Mouse (Mus musculus) embryonic facial prominence, embryonic 12.5 days (tissue): ENCODE measurements around the gene Slc9a6. TPM values are rescaled to one million over a fixed set of nuclear protein-coding genes. Genes with fewer than 3 reads are reported as not detected.

Experiments used
- ATAC-seq: fragments of 200-750 bp; cut with Nextera tagmentation; 2 replicates; pipeline ENCODE4 v1.8.0; 2017; ENCODE audit not compliant: insufficient number of reproducible peaks, insufficient read depth, low FRiP score, low TSS enrichment
- H3K27ac ChIP-seq: fragments of 300-500 bp; sonication (generic); 2 replicates; pipeline ENCODE4 v1.5.1; 2016; ENCODE audit warnings: mild to moderate bottlenecking
- H3K27me3 ChIP-seq: fragments of 300-500 bp; sonication (generic); 2 replicates; pipeline ENCODE4 v1.6.1; 2016; ENCODE audit warnings: mild to moderate bottlenecking, moderate library complexity
- H3K36me3 ChIP-seq: fragments of 300-500 bp; sonication (generic); 2 replicates; pipeline ENCODE4 v1.6.1; 2016; ENCODE audit warnings: mild to moderate bottlenecking
- H3K4me1 ChIP-seq: fragments of 300-500 bp; sonication (generic); 2 replicates; pipeline ENCODE4 v1.6.1; 2016
- H3K4me2 ChIP-seq: fragments of 300-500 bp; sonication (generic); replicated peaks from 2 replicates; pipeline ENCODE4 v1.6.1; 2016; ENCODE audit warnings: mild to moderate bottlenecking, moderate library complexity
- H3K4me3 ChIP-seq: fragments of 300-500 bp; sonication (generic); 2 replicates; pipeline ENCODE4 v1.5.1; 2016; ENCODE audit warnings: mild to moderate bottlenecking
- H3K9ac ChIP-seq: fragments of 300-500 bp; sonication (generic); 2 replicates; pipeline ENCODE4 v1.6.1; 2016; ENCODE audit warnings: mild to moderate bottlenecking, moderate library complexity
- H3K9me3 ChIP-seq: fragments of 300-500 bp; sonication (generic); 2 replicates; pipeline ENCODE4 v1.6.1; 2016; ENCODE audit warnings: mild to moderate bottlenecking, moderate library complexity
- WGBS: fragments of 180-500 bp; shearing (Covaris S2); methylation state at CpG from one replicate; pipeline ENCODE4 v1.1.7; 2016; 5-methylcytosine and 5-hydroxymethylcytosine counted together
- microRNA-seq: library from miRNA; unstranded; fragments of <30 nt; microRNA quantifications from one replicate; pipeline ENCODE4, GENCODE M21; 2017
- polyA plus RNA-seq: library from polyadenylated mRNA; unstranded; fragments of >200 nt; fragmentation: Nextera tagmentation; extraction: Ambion mirVana; gene quantifications from 2 replicates; pipeline ENCODE4 v1.2.1, GENCODE M21; 2016

Slc9a6 gene
- polyA plus RNA-seq, 1 experiment from 2014 or later, result 18.0 TPM

DNA sequence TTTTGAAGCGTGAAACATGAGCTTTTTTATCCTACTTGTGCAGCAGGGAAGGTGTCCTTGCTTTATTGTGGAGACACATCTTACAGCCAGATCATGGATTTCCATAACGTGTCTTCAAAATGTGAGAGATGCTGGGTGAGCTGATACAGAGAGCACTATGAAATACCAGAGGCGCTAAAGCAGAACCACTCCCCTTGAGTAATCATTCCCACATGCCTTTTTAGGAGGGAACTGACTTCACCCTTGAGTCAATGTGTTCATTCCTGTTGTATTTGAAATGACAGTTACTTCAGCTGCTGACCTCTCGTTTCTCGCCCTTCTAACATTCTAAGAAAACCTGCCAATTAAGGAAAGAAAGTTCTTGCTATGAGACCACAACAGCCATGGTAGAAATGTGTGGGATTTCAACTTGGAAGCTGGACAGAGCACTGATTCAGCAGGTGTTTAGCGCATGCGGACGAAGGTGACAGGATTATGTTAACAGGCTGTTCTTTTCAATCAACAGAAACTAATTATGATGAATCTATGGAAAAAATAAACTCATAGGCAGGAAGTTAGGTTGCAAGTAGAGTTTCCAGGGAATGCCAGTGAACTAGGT, 94.5 kb downstream of the Slc9a6 start:
- Histone ChIP-seq H3K27me3 (no peaks in the 10 kb centered on the region), H3K27ac (no peak overlapping the region), H3K36me3 (no peaks in the 10 kb centered on the region), H3K4me1 (no peaks in the 10 kb centered on the region), H3K9ac (no peak overlapping the region), H3K4me2 (no peak overlapping the region), H3K9me3 (no peaks in the 10 kb centered on the region), H3K4me3 (no peak overlapping the region)
- WGBS, result 63% methylated on average over 8 of the region's 8 CpGs
- no peak for ATAC-seq

DNA sequence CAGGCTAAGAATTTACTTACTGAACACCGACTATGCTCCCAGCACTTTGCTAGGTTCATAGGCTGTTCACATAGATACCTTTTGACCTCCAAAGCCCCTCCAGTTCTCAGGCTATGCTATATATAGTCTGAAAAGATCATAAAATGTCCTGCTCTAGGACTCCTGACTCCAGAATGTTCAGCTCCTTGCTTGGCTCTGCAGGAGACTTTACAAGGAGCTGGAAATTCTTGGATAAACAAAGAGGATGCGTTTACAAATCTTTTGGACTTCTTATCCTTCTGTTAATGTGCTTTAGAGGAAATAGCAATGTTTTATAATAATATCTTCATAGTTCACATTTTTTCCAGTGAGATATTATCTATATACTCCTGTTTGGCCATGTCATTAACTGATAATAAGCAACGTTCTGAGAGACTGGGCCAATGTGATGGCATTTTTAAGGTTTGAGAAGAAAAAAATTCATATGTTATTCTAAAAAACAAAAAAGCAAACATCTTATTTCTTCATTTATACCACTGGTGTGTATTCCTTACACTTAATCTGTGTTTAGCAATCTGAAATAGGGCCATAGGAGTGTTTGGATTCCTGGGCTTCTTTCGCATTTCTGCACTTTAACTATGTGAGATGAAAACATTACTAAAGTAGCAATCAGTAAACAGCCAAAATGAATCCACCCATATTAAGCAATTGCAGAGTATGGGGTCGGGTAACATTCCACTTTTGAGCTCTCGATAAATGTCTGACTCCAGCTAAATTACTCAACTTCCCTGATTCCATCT, 99.2 kb downstream of the Slc9a6 start:
- ATAC-seq, result no peak
- H3K27ac ChIP-seq, result no peak overlapping the region
- no peaks in the 10 kb centered on the region for H3K4me1 ChIP-seq
- H3K9ac ChIP-seq, result no peak overlapping the region
- no peaks in the 10 kb centered on the region for H3K9me3 ChIP-seq
- H3K4me2 ChIP-seq, result no peak overlapping the region
- H3K36me3 ChIP-seq, result no peaks in the 10 kb centered on the region
- 78% methylated on average over 6 of the region's 6 CpGs for WGBS
- H3K27me3 ChIP-seq, result no peaks in the 10 kb centered on the region
- H3K4me3 ChIP-seq, result no peak overlapping the region

DNA sequence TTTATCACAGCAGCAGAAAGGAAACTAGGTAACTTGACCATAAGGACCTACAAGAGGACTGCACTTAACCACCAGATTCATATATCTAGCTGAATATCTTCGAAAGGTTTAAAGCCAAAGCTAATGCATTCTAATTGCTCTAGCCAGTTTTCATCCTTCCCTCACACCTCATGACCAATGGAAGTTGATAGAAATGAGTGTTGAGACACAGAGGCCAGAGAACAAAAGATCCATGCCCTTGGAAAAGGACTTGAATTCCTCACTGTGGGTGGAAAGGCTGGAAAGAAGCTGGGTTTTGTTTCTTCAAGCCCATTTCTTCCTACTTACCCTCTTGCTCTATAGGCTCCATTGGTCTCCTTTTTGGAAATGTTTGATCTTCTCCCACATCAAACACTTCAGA, 101.0 kb downstream of the Slc9a6 start:
- H3K9ac ChIP-seq, result no peak overlapping the region
- H3K4me2 ChIP-seq, result no peak overlapping the region
- H3K27ac ChIP-seq, result no peak overlapping the region
- ATAC-seq, result no peak
- H3K9me3 ChIP-seq, result no peaks in the 10 kb centered on the region
- no peaks in the 10 kb centered on the region for H3K36me3 ChIP-seq
- H3K4me1 ChIP-seq, result no peaks in the 10 kb centered on the region
- WGBS, result 74% methylated on average over 1 of the region's 1 CpGs
- no peaks in the 10 kb centered on the region for H3K27me3 ChIP-seq
- no peak overlapping the region for H3K4me3 ChIP-seq

DNA sequence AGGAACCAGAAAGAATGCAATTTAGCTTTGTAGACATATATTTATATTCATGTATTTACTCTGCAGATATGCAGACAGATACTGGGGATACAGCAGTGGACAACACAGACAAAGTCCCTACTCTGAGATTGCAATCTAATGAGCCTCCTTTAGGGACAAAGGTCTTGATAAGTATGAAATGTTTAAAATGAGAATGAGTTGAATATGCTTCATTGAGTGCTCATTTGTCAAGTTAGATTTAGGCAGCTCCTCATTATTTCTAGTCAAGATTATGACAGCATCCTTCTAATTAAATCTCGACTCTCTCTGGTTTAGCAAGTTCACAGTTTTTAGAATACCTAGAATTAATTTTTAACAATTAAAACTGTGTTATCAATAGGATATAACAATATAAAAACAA, 103.1 kb downstream of the Slc9a6 start:
- Histone ChIP-seq H3K4me1 (no peaks in the 10 kb centered on the region), H3K9me3 (no peaks in the 10 kb centered on the region), H3K27ac (no peak overlapping the region), H3K9ac (no peak overlapping the region), H3K4me3 (no peak overlapping the region), H3K4me2 (no peak overlapping the region), H3K36me3 (no peaks in the 10 kb centered on the region), H3K27me3 (no peaks in the 10 kb centered on the region)
- 78% methylated on average over 1 of the region's 1 CpGs for WGBS
- no peak for ATAC-seq

Small RNA genes lying within 50 kb of the gene (microRNA-seq; reads per million reads assigned to microRNA genes)
- not detected for gene Mir5116

Other genes with a start within 250 kb of the Slc9a6 start
- 8.8 and 9.0 TPM in 2 replicates for gene Smim10l2a, start 235.2 kb upstream of the Slc9a6 start, polyA plus RNA-seq
- 0.61 TPM in 1 of 2 replicates, not detected in the other for gene Gm2174, start 161.8 kb upstream of the Slc9a6 start, polyA plus RNA-seq
- gene Ints6l, start 154.9 kb upstream of the Slc9a6 start, polyA plus RNA-seq, result 24.3 and 26.5 TPM in 2 replicates
- gene Gm10477, start 85.0 kb upstream of the Slc9a6 start, polyA plus RNA-seq, result not detected in 2 replicates
- not detected in 2 replicates for gene Gm648, start 60.2 kb upstream of the Slc9a6 start, polyA plus RNA-seq
- gene Mmgt1, start 11.7 kb upstream of the Slc9a6 start, polyA plus RNA-seq, result 28.1 and 29.0 TPM in 2 replicates
- 43.8 and 45.8 TPM in 2 replicates for gene Fhl1, start 122.0 kb downstream of the Slc9a6 start, polyA plus RNA-seq
- 2.5 and 3.4 TPM in 2 replicates for gene Map7d3, start 212.6 kb downstream of the Slc9a6 start, polyA plus RNA-seq